Mouse (Mus musculus) adrenal gland, postnatal 4 days (tissue): Measurements from ENCODE around the gene Galnt16. TPM values are rescaled to one million over a fixed set of nuclear protein-coding genes. Genes with fewer than 3 reads are reported as not detected.

Experiments used
- DNase-seq, 2 experiments: peaks; one replicate each; pipeline ENCODE4 v3.0.0; 2021 to 2022; ENCODE audit warnings: low spot score in 2 of 2, mixed read lengths in 2 of 2
- total RNA-seq, 2 experiments: library from RNA; stranded (reverse); gene quantifications; 2 replicates each; pipeline ENCODE4 v1.2.3; 2021

Galnt16 gene
- total RNA-seq, 2 experiments from 2014 or later = 22.4 to 23.1 TPM

- DNase-seq = no peak
Measured at GRCm38 (mm10) chr12:80530630-80531029, 12.6 kb downstream of the Galnt16 start.

DNA sequence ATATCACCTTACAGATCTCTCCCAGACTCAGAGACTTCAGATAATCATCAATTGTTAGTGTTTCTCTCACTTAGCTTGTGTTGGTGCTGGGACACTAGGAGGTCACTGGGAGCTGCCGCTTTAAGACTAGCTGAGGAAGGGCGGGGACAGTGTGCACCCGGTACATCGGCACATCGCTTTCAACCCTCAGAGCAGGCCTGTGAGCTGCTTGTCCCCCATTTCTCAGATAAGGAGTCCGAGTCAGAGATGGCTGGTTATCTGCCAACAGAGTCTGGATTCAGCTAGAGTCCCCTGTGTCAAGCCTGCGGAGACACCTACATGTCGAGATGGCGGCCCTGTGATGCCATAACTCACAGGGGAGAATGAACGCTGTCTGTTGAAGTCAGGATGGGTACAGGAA lies 13.5 kb downstream of the Galnt16 start:
- no peak for DNase-seq

- no peak for DNase-seq
Measured at GRCm38 (mm10) chr12:80533876-80534275, 15.8 kb downstream of the Galnt16 start.

- DNase-seq = no peak
Measured at GRCm38 (mm10) chr12:80537313-80537712, 19.2 kb downstream of the Galnt16 start.

DNA sequence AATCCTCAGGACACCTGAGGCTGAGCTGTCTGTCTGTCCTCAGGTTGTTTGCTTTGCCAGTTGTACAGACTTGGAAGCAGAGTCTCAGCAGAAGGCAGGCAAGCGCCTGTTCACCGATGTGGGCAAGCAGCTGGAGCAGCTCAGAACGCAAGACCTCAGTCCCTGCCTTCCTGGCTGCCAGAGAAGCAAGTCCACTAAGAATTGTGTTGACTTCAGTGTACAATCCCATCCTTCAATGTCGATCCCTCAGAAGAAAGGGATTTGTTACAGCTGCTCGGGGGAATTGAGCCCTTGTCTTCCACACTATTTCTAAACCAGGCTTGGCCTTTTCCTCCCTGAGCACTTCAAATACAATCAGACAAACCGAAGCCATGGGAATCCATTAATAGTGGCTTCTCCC lies 20.2 kb downstream of the Galnt16 start:
- DNase-seq = no peak

- DNase-seq = no peak
Measured at GRCm38 (mm10) chr12:80545310-80545709, 27.2 kb downstream of the Galnt16 start.

- DNase-seq = peak in 1 of 2 experiments; percentile 32
Measured at GRCm38 (mm10) chr12:80549646-80550045, 31.6 kb downstream of the Galnt16 start.

DNA sequence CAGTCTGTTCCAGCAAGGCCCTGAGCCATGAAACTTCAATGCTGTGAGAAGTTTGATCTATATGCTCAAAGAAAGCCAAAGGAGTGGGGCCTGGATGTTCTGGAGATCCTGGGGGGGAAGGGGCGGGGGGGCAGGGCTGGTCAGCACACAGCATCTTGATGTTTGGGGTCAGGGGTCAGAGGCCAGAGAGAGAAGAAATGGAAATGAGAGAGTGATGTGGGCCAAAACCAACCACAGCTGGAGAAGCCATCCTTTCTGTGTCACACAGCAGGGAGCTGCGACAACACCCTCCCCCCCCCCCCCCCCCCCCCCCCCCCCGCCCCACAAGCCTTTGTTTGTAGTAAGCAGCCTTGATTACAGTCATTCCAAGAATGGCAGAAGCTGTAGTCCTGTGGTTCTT lies 35.1 kb downstream of the Galnt16 start:
- no peak for DNase-seq

- no peak for DNase-seq
Measured at GRCm38 (mm10) chr12:80554312-80554711, 36.2 kb downstream of the Galnt16 start.

DNA sequence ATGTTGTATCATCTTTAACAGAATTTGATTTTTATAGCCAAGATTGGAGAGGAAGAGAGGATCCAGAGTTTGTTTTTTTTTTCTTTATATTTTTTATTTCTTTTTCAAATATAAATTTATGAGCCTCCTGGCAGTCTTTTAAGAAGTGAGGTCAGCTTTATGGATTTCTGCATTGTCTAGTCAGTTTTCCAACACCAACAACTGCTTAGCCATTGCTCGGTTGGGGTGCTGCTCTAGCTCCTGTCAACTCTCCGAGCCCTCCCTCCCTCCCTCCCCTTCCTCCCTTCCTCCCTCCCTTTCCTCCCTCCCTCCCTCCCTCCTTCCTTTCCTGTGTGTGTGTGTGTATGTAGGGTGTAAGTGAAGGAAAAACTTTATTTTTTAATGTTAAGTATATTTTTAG lies 43.8 kb downstream of the Galnt16 start:
- no peak for DNase-seq

DNA sequence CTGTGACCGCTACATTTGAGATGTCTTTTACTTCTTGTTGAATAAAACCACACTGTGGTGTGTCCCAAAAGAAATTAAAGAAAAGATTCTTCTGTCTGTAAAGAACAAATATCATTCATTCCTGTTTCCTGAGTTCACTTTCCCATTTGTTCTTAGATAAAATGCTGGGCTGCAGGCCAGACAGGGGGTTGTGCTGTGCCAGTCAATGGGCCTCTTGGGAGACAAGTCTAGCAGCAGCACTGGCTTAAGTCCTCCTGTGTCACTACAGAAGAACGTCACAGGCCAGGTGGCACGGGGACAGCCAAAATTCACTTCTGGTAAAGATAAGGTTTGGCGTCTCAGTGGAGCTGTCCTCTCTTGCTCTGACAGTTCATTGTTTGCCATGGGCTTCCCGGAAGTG lies 44.7 kb downstream of the Galnt16 start:
- no peak for DNase-seq

GRCm38 (mm10) chr12:80564990-80565389 lies 46.9 kb downstream of the Galnt16 start:
- DNase-seq = no peak

DNA sequence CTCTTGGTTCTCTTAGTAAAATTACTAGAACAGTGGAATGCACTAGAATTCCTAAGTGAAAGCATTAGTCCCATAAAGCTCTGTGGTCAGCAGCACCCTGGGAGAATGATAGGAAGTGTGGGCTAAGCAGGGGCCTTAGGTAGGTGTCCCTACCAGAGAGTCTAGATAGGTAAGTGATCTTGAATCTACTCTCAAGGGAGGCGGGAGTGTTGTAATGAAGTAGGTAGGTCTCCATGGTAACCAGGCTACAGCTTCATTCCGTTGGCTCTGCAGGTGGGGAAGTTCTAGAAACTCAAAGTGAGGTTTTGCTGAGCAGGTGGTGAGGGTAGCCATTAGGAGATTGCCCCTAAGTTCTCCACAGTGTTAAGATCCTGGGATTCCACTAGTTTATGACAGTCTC lies 47.7 kb downstream of the Galnt16 start:
- no peak for DNase-seq

GRCm38 (mm10) chr12:80566502-80566901 lies 48.4 kb downstream of the Galnt16 start:
- no peak for DNase-seq

- DNase-seq = no peak
Measured at GRCm38 (mm10) chr12:80567375-80567774, 49.3 kb downstream of the Galnt16 start.

GRCm38 (mm10) chr12:80569561-80569960 lies 51.5 kb downstream of the Galnt16 start:
- no peak for DNase-seq

DNA sequence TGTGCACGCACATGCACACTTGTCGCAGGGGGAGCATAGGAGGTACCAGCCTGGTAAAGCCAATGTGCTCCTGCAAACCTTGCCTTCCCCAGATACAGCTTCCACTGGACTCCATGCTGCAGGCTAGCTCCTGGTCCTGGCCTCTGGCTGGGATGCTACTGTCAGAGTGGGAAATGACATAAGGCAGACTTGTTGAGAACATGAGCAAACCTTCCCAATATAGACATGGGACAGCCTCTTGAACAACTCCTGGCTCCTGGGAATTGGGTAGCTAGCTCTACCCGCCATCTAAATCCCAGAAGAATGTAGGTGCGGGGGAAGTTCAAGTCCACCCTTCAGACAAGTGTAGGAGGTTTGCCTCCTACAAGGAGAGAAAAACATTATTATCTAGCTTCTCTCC lies 56.2 kb downstream of the Galnt16 start:
- no peak for DNase-seq

- DNase-seq = no peak
Measured at GRCm38 (mm10) chr12:80574825-80575371, 56.8 kb downstream of the Galnt16 start.

GRCm38 (mm10) chr12:80577049-80577448 lies 59.0 kb downstream of the Galnt16 start:
- no peak for DNase-seq

DNA sequence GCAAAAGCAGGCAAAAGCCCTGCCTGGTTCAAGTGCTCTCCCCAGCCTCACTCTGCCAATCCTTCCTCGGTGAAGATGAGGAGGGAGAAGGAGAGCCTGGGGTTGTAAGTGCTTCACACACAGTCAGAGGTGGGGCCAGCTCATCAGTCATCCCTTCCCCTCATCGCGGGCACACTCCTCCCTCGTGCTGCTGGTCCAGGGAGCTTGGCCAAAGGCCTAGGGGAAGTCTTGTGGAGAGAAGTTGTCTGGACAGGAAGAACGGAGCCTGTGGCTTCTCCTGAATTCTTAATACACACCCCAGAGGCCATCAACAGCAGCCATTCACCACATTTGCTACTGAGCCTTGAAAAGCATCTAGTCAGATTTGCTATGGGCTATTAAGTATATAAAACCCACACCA lies 63.3 kb downstream of the Galnt16 start:
- no peak for DNase-seq

- DNase-seq = no peak
Measured at GRCm38 (mm10) chr12:80584973-80585372, 66.9 kb downstream of the Galnt16 start.

- no peak for DNase-seq
Measured at GRCm38 (mm10) chr12:80594141-80594540, 76.1 kb downstream of the Galnt16 start.

GRCm38 (mm10) chr12:80594781-80595180 lies 76.7 kb downstream of the Galnt16 start:
- DNase-seq = no peak

DNA sequence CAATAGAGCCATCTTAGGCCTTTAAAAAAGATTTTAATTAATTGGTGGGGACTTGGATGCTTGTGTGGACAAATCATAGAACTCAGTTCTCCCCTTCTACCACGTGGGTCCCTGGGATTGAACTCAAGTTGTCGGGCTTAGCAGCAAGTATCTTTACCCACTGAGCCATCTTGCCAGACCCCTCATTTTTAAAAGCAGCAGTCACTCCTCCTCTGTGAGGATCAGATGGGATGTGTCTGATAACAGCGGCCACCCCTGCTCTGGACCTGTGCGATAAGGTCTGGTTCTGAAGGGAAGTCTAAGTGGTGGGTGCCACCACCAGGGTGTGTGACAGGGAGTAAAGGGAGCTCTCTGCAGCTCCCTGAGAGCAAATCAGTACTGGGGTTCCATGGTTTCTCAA lies 77.5 kb downstream of the Galnt16 start:
- no peak for DNase-seq
